Mouse (Mus musculus) macrophage (primary cell): Measurements from ENCODE around the gene Tnpo3. TPM values are rescaled to one million over a fixed set of nuclear protein-coding genes. Genes with fewer than 3 reads are reported as not detected.

Experiments
- H3K27ac ChIP-seq: fragments of 350-480 bp; formaldehyde crosslinking; 2 replicates; pipeline ENCODE4 v1.9.0; 2021
- H3K36me3 ChIP-seq: fragments of 350-480 bp; formaldehyde crosslinking; 2 replicates; pipeline ENCODE4 v1.9.0; 2021; ENCODE audit errors: inconsistent target
- H3K4me3 ChIP-seq: fragments of 350-480 bp; formaldehyde crosslinking; 2 replicates; pipeline ENCODE4 v1.9.0; 2021; ENCODE audit errors: inconsistent target
- H3K79me2 ChIP-seq: fragments of 350-480 bp; formaldehyde crosslinking; 2 replicates; pipeline ENCODE4 v1.9.0; 2021; ENCODE audit errors: inconsistent target
- WGBS: methylation state at CpG from one replicate; pipeline ENCODE4 v1.1.7; 2026; ENCODE audit warnings: inconsistent platforms; ENCODE audit not compliant: missing documents; 5-methylcytosine and 5-hydroxymethylcytosine counted together
- polyA plus RNA-seq: library from polyadenylated mRNA; stranded (reverse); fragments of 250-400 nt; gene quantifications from 3 replicates; pipeline ENCODE4 v1.2.4, GENCODE M21; 2018; ENCODE audit warnings: inconsistent platforms
- total RNA-seq, 78 experiments: library from RNA; depleted of rRNA; stranded (reverse); fragments of 250-400 nt; gene quantifications; 1 replicate in 9 of 78; 2 replicates in 24 of 78; 3 replicates in 43 of 78; 4 replicates in 2 of 78; pipeline ENCODE4 v1.2.4; 2018; ENCODE audit warnings: inconsistent platforms in 56 of 78

Tnpo3 gene
- 100 to 1,000 TPM in 25 of 26 experiments, 10 to 100 TPM in 1; 99.8 to 219 (median 167) TPM for total RNA-seq (2018; cell fraction: chromatin; rRNA removed)
- 10 to 100 TPM; 29.1 to 48.3 (median 40.8) TPM for total RNA-seq (2018; cell fraction: cytosol; rRNA removed)
- total RNA-seq (2018; cell fraction: nucleus; rRNA removed) = 100 to 1,000 TPM in 11 of 26 experiments, 10 to 100 TPM in 15; 60.5 to 185 (median 97.6) TPM
- polyA plus RNA-seq = 34.8 to 52.7 TPM (median 51.8 TPM) in 3 replicates

DNA sequence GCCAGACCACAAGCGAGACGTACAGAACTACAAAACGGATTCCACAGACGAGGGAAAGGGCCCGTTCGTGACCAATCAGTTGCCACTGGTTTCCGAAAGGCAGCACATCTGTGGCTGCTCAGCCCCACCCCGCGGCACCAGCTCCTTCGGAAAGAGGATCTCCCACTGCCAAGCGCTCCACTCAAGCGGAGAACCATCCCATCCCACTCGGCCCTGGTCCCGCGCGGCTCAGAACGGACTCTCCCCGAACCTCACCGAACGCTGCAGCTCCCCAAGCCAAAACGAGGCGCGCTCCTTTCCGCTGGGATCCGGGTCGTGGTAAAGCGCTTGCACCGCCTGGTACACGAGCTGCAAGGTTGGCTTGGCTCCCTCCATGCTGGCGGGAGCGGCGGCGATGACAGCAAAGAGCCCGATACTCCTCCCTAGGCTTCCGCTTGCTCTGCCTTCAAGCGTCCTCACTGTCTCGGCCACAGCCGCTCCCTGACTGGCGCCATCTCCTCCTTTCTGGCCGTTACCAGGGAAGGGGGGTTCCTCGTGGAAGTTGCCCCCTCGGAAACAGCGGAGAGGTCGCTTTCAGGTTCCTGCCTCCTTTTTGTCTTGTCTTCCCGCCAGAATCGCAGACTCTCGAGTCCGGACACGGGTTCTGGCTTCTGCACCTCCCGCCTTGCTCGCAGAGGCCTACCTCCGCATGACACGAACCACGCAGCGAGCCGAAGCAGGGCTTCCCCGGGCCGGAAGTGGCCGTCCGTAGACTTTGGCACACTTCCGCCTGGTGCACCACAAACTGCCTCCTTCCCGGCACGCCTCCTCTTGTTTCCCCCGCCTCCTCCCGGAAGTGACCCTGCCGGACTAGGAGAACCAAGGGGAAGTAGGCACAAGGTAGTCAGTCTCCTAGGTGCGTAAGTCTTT lies at the start of gene Tnpo3:
TSS of gene Tnpo3 (minus strand) at position 777 of the 909 bp plus-strand sequence.
- H3K36me3 ChIP-seq = no peaks in the 10 kb centered on the region
- H3K79me2 ChIP-seq = peaks cover 53% of the 10 kb centered on the region
- WGBS = under 1% methylated on average over 57 of the region's 67 CpGs
- peak within 1 kb of the TSS; percentile 86 for H3K27ac ChIP-seq
- peak within 1 kb of the TSS; percentile 91 for H3K4me3 ChIP-seq

DNA sequence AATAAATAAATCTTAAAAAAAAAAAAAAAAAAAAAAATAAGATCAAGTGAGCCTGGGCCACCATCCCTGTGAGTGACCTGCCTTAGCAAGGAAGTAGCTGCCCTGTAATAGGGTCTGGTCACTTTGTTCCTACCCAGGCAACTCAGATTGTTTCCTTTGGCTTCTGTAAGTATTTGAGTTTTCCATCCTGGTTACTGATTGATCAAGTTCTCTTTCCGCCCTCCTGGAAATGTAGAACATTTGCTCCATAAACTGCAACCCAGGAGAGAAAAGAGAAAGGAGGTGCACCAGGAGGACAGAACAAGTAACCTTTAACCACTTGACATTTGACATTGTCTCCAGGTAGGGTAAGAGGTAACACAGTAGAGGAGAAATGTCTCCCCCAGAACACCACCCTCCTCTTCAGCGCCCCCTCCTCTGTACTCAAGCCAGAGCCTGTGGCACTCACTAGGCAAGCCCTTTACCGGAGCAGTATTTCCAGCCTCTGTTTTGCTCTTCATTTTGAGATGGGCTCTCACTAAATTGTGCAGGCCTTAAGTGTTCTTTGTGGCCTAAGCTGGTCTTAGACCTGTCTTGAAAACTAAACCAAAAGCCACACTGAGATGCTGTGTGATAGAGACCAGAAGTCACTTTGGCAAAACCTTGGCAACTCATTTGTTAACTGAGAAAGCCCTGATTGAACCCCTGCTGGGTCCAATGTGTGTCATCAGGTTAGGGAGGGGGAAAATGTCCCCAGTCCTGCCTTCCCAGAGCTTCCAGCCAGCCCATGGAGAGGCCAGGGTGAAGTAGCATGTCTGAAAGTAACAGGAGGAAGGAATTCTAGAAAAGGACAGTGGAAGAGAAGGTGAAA lies 49.2 kb upstream of the Tnpo3 start:
- Histone ChIP-seq H3K36me3 (no peaks in the 10 kb centered on the region), H3K79me2 (no peaks in the 10 kb centered on the region), H3K27ac (no peak overlapping the region), H3K4me3 (no peak overlapping the region)
- 97% methylated on average over 3 of the region's 3 CpGs for WGBS

DNA sequence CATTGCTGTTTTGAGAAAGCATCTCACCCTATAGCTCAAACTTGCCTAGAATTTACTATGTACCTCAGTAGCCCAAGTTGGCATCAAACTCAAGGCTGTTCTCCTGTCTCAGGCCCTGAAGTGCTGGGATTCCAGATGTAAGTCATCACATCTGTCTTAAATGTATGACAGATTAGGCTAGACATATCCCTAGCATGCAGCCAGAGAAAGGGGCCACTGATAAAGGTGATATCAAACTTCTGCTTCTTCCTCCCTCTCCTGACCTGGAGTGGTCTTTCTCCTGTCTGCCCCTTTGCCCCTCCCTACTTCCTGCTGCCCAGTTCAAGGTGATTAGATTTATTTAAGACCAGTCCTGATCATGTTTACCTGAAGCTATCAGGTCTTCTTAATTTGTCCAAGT lies 43.6 kb upstream of the Tnpo3 start:
- Histone ChIP-seq H3K27ac (no peak overlapping the region), H3K4me3 (no peak overlapping the region), H3K36me3 (no peaks in the 10 kb centered on the region), H3K79me2 (no peaks in the 10 kb centered on the region)

DNA sequence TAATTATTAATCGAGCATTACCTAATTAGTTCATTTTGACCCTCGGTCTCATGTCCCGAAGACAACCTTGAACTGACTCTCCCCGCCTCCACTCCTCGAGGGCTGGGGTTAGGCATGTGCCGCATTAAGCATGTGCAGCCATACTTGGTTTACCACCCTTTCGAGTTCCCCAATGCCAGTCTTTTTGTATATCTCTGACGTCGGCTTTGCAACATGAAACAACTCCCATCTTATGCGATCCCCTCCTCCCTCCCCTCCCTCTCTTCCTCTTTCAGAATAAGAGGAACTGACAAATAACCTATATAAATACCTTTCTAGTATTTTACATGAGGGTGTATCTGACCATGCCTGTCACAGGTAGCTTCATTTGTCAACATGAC lies 40.5 kb upstream of the Tnpo3 start:
- no peak overlapping the region for H3K4me3 ChIP-seq
- H3K36me3 ChIP-seq = no peaks in the 10 kb centered on the region
- H3K27ac ChIP-seq = no peak overlapping the region
- no peaks in the 10 kb centered on the region for H3K79me2 ChIP-seq
- 23% methylated on average over 10 of the region's 10 CpGs for WGBS

DNA sequence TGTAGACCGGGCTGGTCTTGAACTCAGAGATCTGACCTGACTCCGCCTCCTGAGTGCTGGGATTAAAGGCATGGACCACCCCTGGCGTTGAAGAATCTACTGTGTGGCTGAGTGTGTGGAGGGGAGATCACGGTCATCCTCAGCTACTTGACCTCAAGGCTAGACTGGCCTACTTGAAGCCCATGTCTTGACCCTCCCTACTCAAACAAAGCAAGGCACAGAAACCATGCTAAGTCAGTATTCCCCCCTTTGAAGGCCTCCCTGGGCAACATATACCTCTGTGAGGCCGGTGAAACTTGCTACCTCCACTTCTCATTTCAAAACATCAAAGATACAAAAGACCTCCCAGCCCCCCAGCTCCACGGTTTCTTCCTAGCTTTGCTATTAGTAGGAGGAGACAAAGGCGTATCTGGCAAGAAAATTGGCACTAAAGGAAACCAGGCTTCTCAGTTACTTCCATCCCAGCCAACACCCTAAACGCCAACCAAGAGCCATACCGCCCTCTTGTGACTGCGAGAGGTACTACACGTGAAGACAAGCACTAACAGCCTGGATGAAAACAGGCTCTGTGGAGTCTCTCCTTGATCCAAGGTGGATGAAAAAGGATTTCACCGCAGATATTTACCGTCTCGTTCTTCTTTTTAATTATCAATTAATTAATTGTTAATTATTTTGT lies 39.9 kb upstream of the Tnpo3 start:
- 31% methylated on average over 14 of the region's 14 CpGs for WGBS
- Histone ChIP-seq H3K79me2 (no peaks in the 10 kb centered on the region), H3K4me3 (no peak overlapping the region), H3K36me3 (no peaks in the 10 kb centered on the region), H3K27ac (no peak overlapping the region)

DNA sequence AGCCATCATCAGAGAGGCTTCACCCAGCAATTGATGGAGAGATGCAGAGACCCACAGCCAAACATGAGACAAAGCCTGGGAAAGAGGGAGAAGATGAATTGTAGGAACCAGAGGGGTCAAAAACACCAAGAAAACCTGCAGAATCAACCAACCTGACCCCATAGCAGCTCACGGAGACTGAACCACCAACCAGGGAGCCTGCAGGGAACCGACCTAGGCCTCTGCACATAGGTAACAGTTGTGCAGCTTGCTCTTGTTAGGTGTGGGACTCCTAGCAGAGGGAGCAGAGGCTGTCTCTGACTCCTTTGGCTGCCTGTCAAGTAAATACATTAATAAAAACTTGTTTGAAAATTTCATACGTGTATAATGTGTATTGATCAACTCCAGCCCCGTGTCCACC lies 32.1 kb upstream of the Tnpo3 start:
- 87% methylated on average over 4 of the region's 4 CpGs for WGBS
- Histone ChIP-seq H3K36me3 (no peaks in the 10 kb centered on the region), H3K79me2 (no peaks in the 10 kb centered on the region), H3K27ac (no peak overlapping the region), H3K4me3 (no peak overlapping the region)

DNA sequence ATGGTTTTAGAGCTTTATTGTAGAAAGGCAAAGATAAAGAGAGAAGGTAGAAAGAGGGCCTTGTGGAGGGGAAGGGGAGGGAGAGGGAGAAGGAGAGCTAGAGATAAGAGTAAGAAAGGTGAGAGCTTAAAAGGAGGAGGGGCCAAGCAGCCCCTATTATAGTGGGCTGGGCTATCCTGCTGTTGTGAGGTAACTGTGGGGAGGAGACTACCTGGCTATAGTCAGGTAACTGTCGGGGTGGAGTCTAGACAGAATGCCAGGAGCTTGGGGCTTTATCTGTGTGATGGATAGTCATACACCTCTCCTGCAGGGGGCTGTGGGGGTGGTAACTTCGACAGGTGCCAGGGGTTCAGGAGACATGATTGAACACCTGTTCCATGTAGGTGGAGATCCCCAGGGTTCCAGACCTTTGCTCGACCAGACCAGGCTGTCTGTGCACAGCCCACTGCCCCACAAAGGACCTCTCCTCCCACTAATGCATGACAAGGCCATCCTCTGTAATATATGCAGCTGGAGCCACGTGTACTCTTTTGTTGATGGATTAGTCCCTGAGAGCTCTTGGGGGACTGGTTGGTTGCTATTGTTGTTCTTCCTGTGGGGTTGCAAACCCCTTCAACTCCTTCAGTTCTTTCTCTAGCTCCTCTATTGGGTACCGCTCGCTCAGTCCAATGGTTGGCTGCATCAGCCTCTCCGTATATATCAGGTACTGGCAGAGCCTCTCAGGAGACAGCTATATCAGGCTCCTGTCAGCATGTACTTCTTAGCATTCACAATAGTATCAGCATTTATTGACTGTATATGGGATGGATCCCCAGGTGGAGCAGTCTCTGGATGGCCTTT lies 30.1 kb upstream of the Tnpo3 start:
- no peaks in the 10 kb centered on the region for H3K79me2 ChIP-seq
- WGBS = 60% methylated on average over 6 of the region's 7 CpGs

DNA sequence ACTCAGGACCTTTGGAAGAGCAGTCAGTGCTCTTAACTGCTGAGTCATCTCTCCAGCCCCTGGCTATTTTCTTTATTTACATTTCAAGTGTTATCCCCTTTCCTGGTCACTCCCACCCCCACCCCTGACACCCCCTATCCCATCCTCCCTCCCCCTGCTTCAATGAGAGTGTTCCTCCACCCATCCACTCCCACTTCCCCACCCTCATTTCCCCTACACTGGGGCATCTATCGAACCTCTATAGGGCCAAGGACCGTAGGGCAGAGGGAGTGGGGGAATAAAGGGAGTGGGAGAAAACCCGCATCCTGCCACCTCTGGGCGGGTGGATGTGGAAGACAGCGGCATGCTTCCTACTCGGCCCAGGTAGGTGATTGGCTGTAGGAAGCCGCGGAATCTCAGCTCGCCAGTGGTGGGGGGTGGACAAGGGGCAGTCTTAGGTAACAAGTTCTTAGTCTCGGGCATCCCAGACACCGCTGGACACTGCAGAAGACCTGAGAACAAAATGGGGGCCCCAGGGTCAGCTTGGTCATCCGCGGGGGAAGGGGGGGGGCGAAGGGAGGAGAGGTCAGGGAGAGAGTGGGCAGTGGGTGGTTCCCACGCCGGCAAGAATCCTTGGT lies 29.3 kb upstream of the Tnpo3 start:
- Histone ChIP-seq H3K79me2 (no peaks in the 10 kb centered on the region), H3K4me3 (no peak overlapping the region), H3K27ac (no peak overlapping the region), H3K36me3 (no peaks in the 10 kb centered on the region)
- WGBS = 20% methylated on average over 16 of the region's 16 CpGs

More for the DNA sequence above, 30.1 kb upstream of the Tnpo3 start:
- Histone ChIP-seq H3K27ac (no peak overlapping the region), H3K36me3 (no peaks in the 10 kb centered on the region), H3K4me3 (no peak overlapping the region)

DNA sequence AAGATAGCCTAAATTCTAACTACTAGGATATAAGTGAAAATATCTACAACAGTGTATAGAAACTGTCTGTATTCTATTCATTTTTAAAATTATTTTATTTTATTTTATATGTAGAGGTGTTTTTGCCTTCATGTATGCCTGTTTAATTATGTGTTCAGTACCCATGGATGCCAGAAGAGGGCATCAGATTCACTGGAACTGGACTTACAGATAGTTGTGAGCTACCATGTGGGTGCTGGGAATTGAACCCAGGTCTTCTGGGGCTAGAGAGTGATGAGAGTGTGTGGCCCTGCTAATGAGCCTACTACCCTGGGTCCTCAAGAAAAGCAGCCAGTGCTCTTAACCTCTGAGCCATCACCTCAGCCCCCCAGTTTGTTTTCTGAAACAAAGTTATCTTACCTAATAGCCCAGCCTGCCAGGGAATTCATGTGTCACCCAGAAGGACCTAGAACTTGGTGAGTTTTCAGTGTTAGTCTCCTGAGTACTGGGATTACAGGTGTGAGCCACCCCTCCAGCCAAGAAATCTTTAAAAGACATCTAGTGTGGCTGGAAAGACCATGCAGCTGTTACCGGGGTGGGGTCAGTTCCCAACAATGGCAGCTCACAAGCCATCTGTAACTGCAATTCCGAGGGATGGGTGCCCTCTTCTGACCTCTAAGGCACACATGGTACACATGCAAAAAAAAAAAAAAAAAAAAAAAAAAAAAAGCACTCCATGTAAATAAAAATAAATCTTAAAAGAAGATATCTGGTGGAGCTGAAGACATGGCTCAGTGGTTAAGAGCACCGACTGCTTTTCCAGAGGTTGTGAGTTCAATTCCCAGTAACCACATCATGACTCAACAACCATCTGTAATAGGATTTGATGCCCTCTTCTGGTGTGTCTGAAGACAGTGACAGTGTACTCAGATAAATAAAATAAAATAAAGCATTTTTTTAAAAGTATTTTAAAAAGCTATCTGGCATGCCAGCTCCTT lies 28.0 kb upstream of the Tnpo3 start:
- no peaks in the 10 kb centered on the region for H3K79me2 ChIP-seq
- H3K4me3 ChIP-seq = no peak overlapping the region
- WGBS = 89% methylated on average over 3 of the region's 3 CpGs
- H3K36me3 ChIP-seq = no peaks in the 10 kb centered on the region
- H3K27ac ChIP-seq = no peak overlapping the region

DNA sequence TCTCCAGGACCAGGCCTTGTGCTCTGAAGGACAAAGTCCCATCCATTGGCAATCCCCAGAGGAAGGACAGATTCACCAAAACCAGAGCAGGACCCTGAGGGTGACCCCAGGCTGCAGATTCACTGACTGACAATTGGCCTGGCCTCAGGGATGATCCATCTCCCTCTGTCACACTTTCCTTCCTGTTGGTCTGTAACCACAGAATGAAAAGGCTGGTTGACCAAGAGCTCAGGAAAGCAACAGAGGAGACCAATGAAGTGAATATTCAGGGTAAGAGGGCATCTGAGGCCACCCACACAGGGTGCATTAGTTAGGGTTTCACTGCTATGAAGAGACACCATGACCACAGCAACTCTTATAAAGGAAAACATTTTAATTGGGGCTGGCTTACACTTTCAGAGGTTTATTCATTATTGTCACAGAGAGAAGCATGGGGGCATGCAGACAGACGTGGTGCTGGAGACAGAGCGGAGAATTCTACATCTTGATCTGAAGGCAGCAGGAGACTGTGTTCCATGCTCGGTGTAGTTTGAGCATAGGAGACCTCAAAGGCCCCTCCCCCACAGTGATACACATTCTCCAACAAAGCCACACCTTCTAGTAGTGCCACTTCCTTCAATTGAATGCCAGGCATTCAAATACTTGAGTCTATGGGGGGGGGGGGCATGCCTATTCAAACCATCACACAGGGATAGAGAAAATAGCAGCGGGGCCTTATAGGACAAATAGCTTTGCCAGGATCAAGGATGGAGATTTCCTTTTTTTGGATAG lies 26.8 kb upstream of the Tnpo3 start:
- Histone ChIP-seq H3K79me2 (no peaks in the 10 kb centered on the region), H3K4me3 (no peak overlapping the region), H3K27ac (no peak overlapping the region), H3K36me3 (no peaks in the 10 kb centered on the region)
- 88% methylated on average over 4 of the region's 4 CpGs for WGBS

DNA sequence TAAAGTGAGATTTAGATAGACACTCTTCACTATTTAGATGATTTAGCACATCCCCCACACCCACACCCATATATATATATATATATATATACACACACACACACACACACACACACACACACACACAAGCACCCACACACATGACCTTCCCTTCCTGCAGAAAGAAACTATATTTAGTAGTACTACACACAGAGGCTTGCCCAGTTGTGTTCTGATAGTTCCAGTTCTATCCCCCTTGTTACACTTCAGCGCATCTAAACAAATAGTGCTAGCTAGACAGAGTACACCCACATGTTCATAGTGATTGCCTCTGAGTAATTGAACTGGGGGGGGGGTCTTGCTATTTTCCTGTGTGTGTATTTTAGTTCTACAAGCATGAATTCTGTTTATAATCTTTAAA lies 24.9 kb upstream of the Tnpo3 start:
- Histone ChIP-seq H3K79me2 (no peaks in the 10 kb centered on the region), H3K36me3 (no peaks in the 10 kb centered on the region), H3K4me3 (no peak overlapping the region), H3K27ac (no peak overlapping the region)
- 100% methylated on average over 1 of the region's 1 CpGs for WGBS
